Mouse (Mus musculus): ENCODE measurements around the gene Ociad1. TPM values are rescaled to one million over a fixed set of nuclear protein-coding genes. Genes with fewer than 3 reads are reported as not detected.
A peak's percentile ranks its signal among the peaks of the same experiment; 100 is the strongest.

Gene Ociad1
- polyA plus RNA-seq, 1 experiment from 2014 or later, result 138 TPM

GRCm38 (mm10) chr5:73274941-73275340 is 17.6 kb upstream of the Ociad1 start:
- H3K4me3 ChIP-seq (ENCODE audit: low read depth, low read length), result no peak overlapping the region
- peaks cover 10% of the 10 kb centered on the region for H3K4me1 ChIP-seq (ENCODE audit: control insufficient read depth, insufficient read depth, low read length)
- no peak overlapping the region for H3K27ac ChIP-seq (ENCODE audit: low read length)
- H3K4me2 ChIP-seq (replicated peaks; ENCODE audit: low read depth, low read length), result no peak overlapping the region
- no peak for ATAC-seq (ENCODE audit: insufficient number of reproducible peaks, insufficient read depth, low FRiP score, low read depth)
- H3K9me3 ChIP-seq (ENCODE audit: control insufficient read depth, low read depth, low read length), result no peaks in the 10 kb centered on the region
- 70% methylated on average over 2 of the region's 2 CpGs for WGBS
- no peaks in the 10 kb centered on the region for H3K36me3 ChIP-seq (ENCODE audit: control insufficient read depth, insufficient read depth, low read length)
- no peak overlapping the region for H3K9ac ChIP-seq (replicated peaks; ENCODE audit: low read depth, low read length)
- no peaks in the 10 kb centered on the region for H3K27me3 ChIP-seq (ENCODE audit: control insufficient read depth, insufficient read depth, low read length)

- peak overlapping the region; percentile 66 for H3K27ac ChIP-seq (ENCODE audit: low read length)
These were observed 13.4 kb upstream of the Ociad1 start for GRCm38 (mm10) chr5:73279190-73279589.

GRCm38 (mm10) chr5:73279732-73280566 is 12.6 kb upstream of the Ociad1 start:
- H3K4me2 ChIP-seq (replicated peaks; ENCODE audit: low read depth, low read length), result 0 out of 2 replicates have a peak overlapping the region, but pooled peaks have one; percentile 2
- H3K27me3 ChIP-seq (ENCODE audit: control insufficient read depth, insufficient read depth, low read length), result no peaks in the 10 kb centered on the region
- H3K36me3 ChIP-seq (ENCODE audit: control insufficient read depth, insufficient read depth, low read length), result no peaks in the 10 kb centered on the region
- H3K4me3 ChIP-seq (ENCODE audit: low read depth, low read length), result no peak overlapping the region
- no peaks in the 10 kb centered on the region for H3K9me3 ChIP-seq (ENCODE audit: control insufficient read depth, low read depth, low read length)
- no peak overlapping the region for H3K9ac ChIP-seq (replicated peaks; ENCODE audit: low read depth, low read length)
- WGBS, result 38% methylated on average over 4 of the region's 4 CpGs
- peaks cover 10% of the 10 kb centered on the region for H3K4me1 ChIP-seq (ENCODE audit: control insufficient read depth, insufficient read depth, low read length)
- peak overlapping the region; percentile 66 for H3K27ac ChIP-seq (ENCODE audit: low read length)
- no peak for ATAC-seq (ENCODE audit: insufficient number of reproducible peaks, insufficient read depth, low FRiP score, low read depth)

More at GRCm38 (mm10) chr5:73279190-73279589, 13.4 kb upstream of the Ociad1 start:
- H3K9ac ChIP-seq (replicated peaks; ENCODE audit: low read depth, low read length), result no peak overlapping the region
- peaks cover 10% of the 10 kb centered on the region for H3K4me1 ChIP-seq (ENCODE audit: control insufficient read depth, insufficient read depth, low read length)
- H3K4me2 ChIP-seq (replicated peaks; ENCODE audit: low read depth, low read length), result no peak overlapping the region
- no peaks in the 10 kb centered on the region for H3K27me3 ChIP-seq (ENCODE audit: control insufficient read depth, insufficient read depth, low read length)
- 42% methylated on average over 10 of the region's 10 CpGs for WGBS
- H3K9me3 ChIP-seq (ENCODE audit: control insufficient read depth, low read depth, low read length), result no peaks in the 10 kb centered on the region
- no peak for ATAC-seq (ENCODE audit: insufficient number of reproducible peaks, insufficient read depth, low FRiP score, low read depth)
- H3K4me3 ChIP-seq (ENCODE audit: low read depth, low read length), result no peak overlapping the region
- no peaks in the 10 kb centered on the region for H3K36me3 ChIP-seq (ENCODE audit: control insufficient read depth, insufficient read depth, low read length)

GRCm38 (mm10) chr5:73280567-73280850 is 12.1 kb upstream of the Ociad1 start:
- H3K27me3 ChIP-seq (ENCODE audit: control insufficient read depth, insufficient read depth, low read length), result no peaks in the 10 kb centered on the region
- no peak overlapping the region for H3K4me3 ChIP-seq (ENCODE audit: low read depth, low read length)
- WGBS, result 68% methylated on average over 4 of the region's 4 CpGs
- H3K9me3 ChIP-seq (ENCODE audit: control insufficient read depth, low read depth, low read length), result no peaks in the 10 kb centered on the region
- H3K27ac ChIP-seq (ENCODE audit: low read length), result no peak overlapping the region
- no peak overlapping the region for H3K9ac ChIP-seq (replicated peaks; ENCODE audit: low read depth, low read length)
- peaks cover 10% of the 10 kb centered on the region for H3K4me1 ChIP-seq (ENCODE audit: control insufficient read depth, insufficient read depth, low read length)
- no peak overlapping the region for H3K4me2 ChIP-seq (replicated peaks; ENCODE audit: low read depth, low read length)
- no peak for ATAC-seq (ENCODE audit: insufficient number of reproducible peaks, insufficient read depth, low FRiP score, low read depth)
- H3K36me3 ChIP-seq (ENCODE audit: control insufficient read depth, insufficient read depth, low read length), result no peaks in the 10 kb centered on the region

- Histone ChIP-seq H3K27me3 (ENCODE audit: control insufficient read depth, insufficient read depth, low read length) (no peaks in the 10 kb centered on the region), H3K4me2 (replicated peaks; ENCODE audit: low read depth, low read length) (no peak overlapping the region), H3K4me3 (ENCODE audit: low read depth, low read length) (no peak overlapping the region), H3K27ac (ENCODE audit: low read length) (no peak overlapping the region), H3K9ac (replicated peaks; ENCODE audit: low read depth, low read length) (no peak overlapping the region), H3K36me3 (ENCODE audit: control insufficient read depth, insufficient read depth, low read length) (no peaks in the 10 kb centered on the region), H3K9me3 (ENCODE audit: control insufficient read depth, low read depth, low read length) (no peaks in the 10 kb centered on the region), H3K4me1 (ENCODE audit: control insufficient read depth, insufficient read depth, low read length) (peaks cover 10% of the 10 kb centered on the region)
- no peak for ATAC-seq (ENCODE audit: insufficient number of reproducible peaks, insufficient read depth, low FRiP score, low read depth)
These were observed 8.5 kb upstream of the Ociad1 start for GRCm38 (mm10) chr5:73284046-73284445.

GRCm38 (mm10) chr5:73285470-73285978 is 7.1 kb upstream of the Ociad1 start:
- Histone ChIP-seq H3K27me3 (ENCODE audit: control insufficient read depth, insufficient read depth, low read length) (no peaks in the 10 kb centered on the region), H3K27ac (ENCODE audit: low read length) (no peak overlapping the region), H3K9me3 (ENCODE audit: control insufficient read depth, low read depth, low read length) (no peaks in the 10 kb centered on the region), H3K36me3 (ENCODE audit: control insufficient read depth, insufficient read depth, low read length) (no peaks in the 10 kb centered on the region), H3K4me2 (replicated peaks; ENCODE audit: low read depth, low read length) (no peak overlapping the region), H3K4me3 (ENCODE audit: low read depth, low read length) (no peak overlapping the region), H3K9ac (replicated peaks; ENCODE audit: low read depth, low read length) (no peak overlapping the region), H3K4me1 (ENCODE audit: control insufficient read depth, insufficient read depth, low read length) (no peaks in the 10 kb centered on the region)
- no peak for ATAC-seq (ENCODE audit: insufficient number of reproducible peaks, insufficient read depth, low FRiP score, low read depth)
- 93% methylated on average over 3 of the region's 3 CpGs for WGBS

- H3K9me3 ChIP-seq (ENCODE audit: control insufficient read depth, low read depth, low read length), result no peaks in the 10 kb centered on the region
- H3K4me2 ChIP-seq (replicated peaks; ENCODE audit: low read depth, low read length), result no peak overlapping the region
- H3K27me3 ChIP-seq (ENCODE audit: control insufficient read depth, insufficient read depth, low read length), result no peaks in the 10 kb centered on the region
- no peak for ATAC-seq (ENCODE audit: insufficient number of reproducible peaks, insufficient read depth, low FRiP score, low read depth)
- no peak overlapping the region for H3K4me3 ChIP-seq (ENCODE audit: low read depth, low read length)
- WGBS, result 73% methylated on average over 5 of the region's 5 CpGs
- no peak overlapping the region for H3K9ac ChIP-seq (replicated peaks; ENCODE audit: low read depth, low read length)
- no peaks in the 10 kb centered on the region for H3K4me1 ChIP-seq (ENCODE audit: control insufficient read depth, insufficient read depth, low read length)
- no peaks in the 10 kb centered on the region for H3K36me3 ChIP-seq (ENCODE audit: control insufficient read depth, insufficient read depth, low read length)
- H3K27ac ChIP-seq (ENCODE audit: low read length), result no peak overlapping the region
These were observed 6.0 kb upstream of the Ociad1 start for GRCm38 (mm10) chr5:73286603-73287002.

- Histone ChIP-seq H3K9me3 (ENCODE audit: control insufficient read depth, low read depth, low read length) (no peaks in the 10 kb centered on the region), H3K27me3 (ENCODE audit: control insufficient read depth, insufficient read depth, low read length) (no peaks in the 10 kb centered on the region), H3K36me3 (ENCODE audit: control insufficient read depth, insufficient read depth, low read length) (peaks cover 4% of the 10 kb centered on the region; the same call in 1 of the 2 replicates), H3K4me1 (ENCODE audit: control insufficient read depth, insufficient read depth, low read length) (peaks cover 3% of the 10 kb centered on the region; the same call in 1 of the 2 replicates), H3K9ac (replicated peaks; ENCODE audit: low read depth, low read length) (no peak overlapping the region), H3K27ac (ENCODE audit: low read length) (no peak overlapping the region), H3K4me2 (replicated peaks; ENCODE audit: low read depth, low read length) (no peak overlapping the region), H3K4me3 (ENCODE audit: low read depth, low read length) (no peak overlapping the region)
- WGBS, result 65% methylated on average over 2 of the region's 2 CpGs
- ATAC-seq (ENCODE audit: insufficient number of reproducible peaks, insufficient read depth, low FRiP score, low read depth), result no peak
These were observed 2.7 kb upstream of the Ociad1 start for GRCm38 (mm10) chr5:73289900-73290299.
